Mouse (Mus musculus) kidney, embryonic 15.5 days (tissue): ENCODE data around the gene Plcb2. TPM values are rescaled to one million over a fixed set of nuclear protein-coding genes. Genes with fewer than 3 reads are reported as not detected.
A peak's percentile ranks its signal among the peaks of the same experiment; 100 is the strongest.

Source experiments
- ATAC-seq: fragments of 200-750 bp; cut with Nextera tagmentation; replicated peaks from 2 replicates; pipeline ENCODE4 v1.8.0; 2017; ENCODE audit warnings: moderate TSS enrichment; ENCODE audit not compliant: low FRiP score
- H3K27ac ChIP-seq: fragments of 300-500 bp; sonication (generic); 2 replicates; pipeline ENCODE4 v1.5.1; 2015; ENCODE audit warnings: mild to moderate bottlenecking, inconsistent platforms
- H3K27me3 ChIP-seq: fragments of 300-500 bp; sonication (generic); 2 replicates; pipeline ENCODE4 v1.6.1; 2015; ENCODE audit warnings: inconsistent platforms
- H3K36me3 ChIP-seq: fragments of 300-500 bp; sonication (generic); 2 replicates; pipeline ENCODE4 v1.6.1; 2015; ENCODE audit warnings: inconsistent platforms
- H3K4me1 ChIP-seq: fragments of 300-500 bp; sonication (generic); 2 replicates; pipeline ENCODE4 v1.6.1; 2015; ENCODE audit warnings: inconsistent platforms
- H3K4me2 ChIP-seq: fragments of 300-500 bp; sonication (generic); 2 replicates; pipeline ENCODE4 v1.6.1; 2015; ENCODE audit warnings: moderate library complexity, mild to moderate bottlenecking, inconsistent platforms
- H3K4me3 ChIP-seq: fragments of 300-500 bp; sonication (generic); replicated peaks from 2 replicates; pipeline ENCODE4 v1.5.1; 2015; ENCODE audit warnings: mild to moderate bottlenecking, inconsistent platforms
- H3K9ac ChIP-seq: fragments of 300-500 bp; sonication (generic); 2 replicates; pipeline ENCODE4 v1.6.1; 2015; ENCODE audit warnings: mild to moderate bottlenecking, inconsistent platforms
- H3K9me3 ChIP-seq: fragments of 300-500 bp; sonication (generic); replicated peaks from 2 replicates; pipeline ENCODE4 v1.6.1; 2016; ENCODE audit warnings: inconsistent platforms
- WGBS: fragments of 180-500 bp; shearing (Covaris S2); methylation state at CpG from one replicate; pipeline ENCODE4 v1.1.7; 2015; ENCODE audit warnings: mixed read lengths; 5-methylcytosine and 5-hydroxymethylcytosine counted together
- polyA plus RNA-seq: library from polyadenylated mRNA; unstranded; fragments of >200 nt; fragmentation: Nextera tagmentation; extraction: Ambion mirVana; gene quantifications from 2 replicates; pipeline ENCODE4 v1.2.1, GENCODE M21; 2015

The Plcb2 gene
- polyA plus RNA-seq, result 1.5 and 1.9 TPM in 2 replicates

DNA sequence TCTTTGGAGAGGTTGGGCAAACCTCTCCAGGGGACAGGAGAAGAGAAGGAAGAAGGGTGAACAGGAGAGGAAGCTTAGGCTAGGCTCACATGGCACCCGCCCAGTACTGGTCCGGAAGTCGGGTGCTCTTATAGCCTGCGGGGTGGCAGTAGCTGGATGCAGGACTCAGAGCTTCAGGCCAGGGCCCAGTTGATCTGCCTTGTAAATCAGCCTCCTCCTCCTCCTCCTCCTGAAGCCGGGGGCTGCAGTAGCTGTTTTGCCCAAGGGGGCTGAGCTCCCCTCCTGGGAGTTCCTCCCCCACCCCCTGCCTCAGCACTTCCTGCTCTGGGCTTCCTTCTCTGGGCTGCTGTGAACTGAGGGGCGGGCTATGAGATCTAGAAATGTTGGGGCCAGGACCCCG is at the start of gene Plcb2:
Plcb2 (minus strand) TSS at position 102 of the 400 bp plus-strand sequence.
- peaks cover 59% of the 10 kb centered on the region for H3K27me3 ChIP-seq
- peak; percentile 81 for ATAC-seq
- H3K36me3 ChIP-seq, result no peaks in the 10 kb centered on the region
- no peaks in the 10 kb centered on the region for H3K9me3 ChIP-seq
- no peak within 1 kb of the TSS for H3K9ac ChIP-seq
- peak within 1 kb of the TSS; percentile 41 for H3K4me2 ChIP-seq
- 0 out of 2 replicates have a peak within 1 kb of the TSS, but pooled peaks have one; percentile 5 for H3K4me3 ChIP-seq
- peak within 1 kb of the TSS; percentile 78 for H3K27ac ChIP-seq
- H3K4me1 ChIP-seq, result peaks cover 33% of the 10 kb centered on the region
- WGBS, result 4% methylated on average over 7 of the region's 7 CpGs

DNA sequence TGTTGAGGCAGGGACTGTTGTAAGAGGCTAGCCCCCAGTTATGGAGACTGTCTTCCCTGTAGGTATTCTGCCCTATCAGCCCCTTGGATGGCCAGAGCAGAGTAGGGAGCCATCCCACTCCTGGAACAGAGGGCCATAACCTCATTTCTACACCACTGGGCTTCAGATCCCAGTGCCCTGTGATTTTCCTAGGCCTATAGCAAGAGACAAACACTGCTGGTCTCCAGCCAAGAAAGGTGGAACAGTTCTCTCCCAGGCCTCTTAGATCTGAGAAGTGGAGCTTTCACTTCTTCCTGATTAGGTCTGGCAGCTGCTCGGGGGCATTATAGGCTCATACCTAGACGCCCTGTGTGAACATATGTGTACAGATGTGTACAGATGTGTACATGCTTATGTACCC is 48.1 kb upstream of the Plcb2 start:
- H3K9me3 ChIP-seq, result no peaks in the 10 kb centered on the region
- H3K36me3 ChIP-seq, result no peaks in the 10 kb centered on the region
- H3K9ac ChIP-seq, result no peak overlapping the region
- WGBS, result 64% methylated on average over 2 of the region's 2 CpGs
- no peak for ATAC-seq
- no peak overlapping the region for H3K27ac ChIP-seq
- H3K4me1 ChIP-seq, result peaks cover 11% of the 10 kb centered on the region
- H3K4me3 ChIP-seq, result no peak overlapping the region
- H3K27me3 ChIP-seq, result peaks cover 26% of the 10 kb centered on the region
- no peak overlapping the region for H3K4me2 ChIP-seq

DNA sequence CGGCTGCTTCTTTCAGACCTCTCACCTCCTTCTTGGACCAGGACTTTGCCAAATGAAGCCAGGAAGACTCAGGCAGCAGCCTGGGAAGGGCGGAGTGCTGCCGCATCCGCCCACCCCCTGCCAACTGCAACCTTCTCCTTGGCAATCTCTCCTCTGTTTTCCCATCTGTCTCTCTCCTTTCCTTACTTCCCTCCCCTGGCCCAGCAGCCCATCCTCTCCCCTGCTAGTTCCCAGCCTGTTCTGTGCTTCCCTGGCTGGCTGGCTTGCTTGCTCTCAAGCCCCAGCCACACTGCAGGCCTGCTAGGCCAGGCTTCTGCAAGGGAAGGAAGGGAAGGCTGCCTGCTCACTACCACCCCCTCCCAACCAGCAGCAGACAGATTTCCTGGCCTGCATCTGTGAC is 47.6 kb upstream of the Plcb2 start:
- H3K9me3 ChIP-seq, result no peaks in the 10 kb centered on the region
- 47% methylated on average over 3 of the region's 4 CpGs for WGBS
- H3K4me2 ChIP-seq, result no peak overlapping the region
- no peaks in the 10 kb centered on the region for H3K36me3 ChIP-seq
- H3K27ac ChIP-seq, result no peak overlapping the region
- H3K4me3 ChIP-seq, result no peak overlapping the region
- peaks cover 23% of the 10 kb centered on the region for H3K27me3 ChIP-seq
- no peak overlapping the region for H3K9ac ChIP-seq
- H3K4me1 ChIP-seq, result peaks cover 11% of the 10 kb centered on the region
- ATAC-seq, result no peak

DNA sequence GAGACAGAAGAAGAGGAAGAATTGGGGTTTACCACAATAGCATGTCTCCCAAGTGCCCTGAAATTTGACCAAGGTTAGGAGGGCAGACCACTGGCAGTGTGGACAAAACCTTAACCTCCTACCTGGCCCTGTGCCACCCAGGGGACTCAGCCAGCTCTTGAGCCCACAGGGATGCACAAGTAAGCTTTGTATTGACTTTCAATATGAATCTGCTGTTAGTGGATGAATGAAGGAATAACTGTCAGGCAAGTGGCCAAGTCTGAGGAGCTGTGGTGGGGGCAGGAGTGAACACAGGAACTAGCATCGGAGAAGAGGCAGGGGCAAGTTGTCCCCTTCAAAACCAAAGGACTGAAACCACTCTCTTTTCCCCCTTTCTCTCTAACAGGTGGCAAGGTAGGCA is 47.2 kb upstream of the Plcb2 start:
- peaks cover 21% of the 10 kb centered on the region for H3K27me3 ChIP-seq

DNA sequence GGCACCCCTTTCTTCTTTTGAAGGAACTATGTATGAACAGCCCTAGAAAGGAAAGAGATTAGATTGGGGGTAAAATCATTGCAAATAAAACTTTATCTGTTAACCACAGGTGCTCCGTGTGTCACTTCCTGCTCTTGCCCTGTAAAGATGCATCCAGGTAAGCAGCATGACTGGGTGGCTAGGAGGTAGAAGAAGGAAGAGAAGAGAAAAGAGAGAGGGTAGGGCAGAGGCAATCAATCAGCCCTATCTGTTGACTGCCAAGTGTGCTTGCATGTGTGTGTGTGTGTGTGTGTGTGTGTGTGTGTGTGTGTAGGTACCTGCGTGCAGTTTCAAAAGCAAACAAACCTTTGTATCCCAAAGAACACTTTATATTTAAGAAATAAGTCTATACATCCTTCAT is 46.3 kb upstream of the Plcb2 start:
- Histone ChIP-seq H3K27me3 (peaks cover 14% of the 10 kb centered on the region; the same call in 1 of the 2 replicates), H3K9ac (no peak overlapping the region), H3K27ac (no peak overlapping the region), H3K9me3 (no peaks in the 10 kb centered on the region), H3K36me3 (no peaks in the 10 kb centered on the region), H3K4me3 (no peak overlapping the region), H3K4me1 (peaks cover 7% of the 10 kb centered on the region), H3K4me2 (no peak overlapping the region)
- WGBS, result 92% methylated on average over 2 of the region's 2 CpGs
- ATAC-seq, result no peak

More for the DNA sequence above, 47.2 kb upstream of the Plcb2 start:
- whole genome bisulfite sequencing, result 61% methylated on average over 1 of the region's 1 CpGs
- Histone ChIP-seq H3K4me2 (no peak overlapping the region), H3K4me1 (peaks cover 11% of the 10 kb centered on the region), H3K4me3 (no peak overlapping the region), H3K9ac (no peak overlapping the region), H3K36me3 (no peaks in the 10 kb centered on the region), H3K27ac (no peak overlapping the region), H3K9me3 (no peaks in the 10 kb centered on the region)
- no peak for ATAC-seq

DNA sequence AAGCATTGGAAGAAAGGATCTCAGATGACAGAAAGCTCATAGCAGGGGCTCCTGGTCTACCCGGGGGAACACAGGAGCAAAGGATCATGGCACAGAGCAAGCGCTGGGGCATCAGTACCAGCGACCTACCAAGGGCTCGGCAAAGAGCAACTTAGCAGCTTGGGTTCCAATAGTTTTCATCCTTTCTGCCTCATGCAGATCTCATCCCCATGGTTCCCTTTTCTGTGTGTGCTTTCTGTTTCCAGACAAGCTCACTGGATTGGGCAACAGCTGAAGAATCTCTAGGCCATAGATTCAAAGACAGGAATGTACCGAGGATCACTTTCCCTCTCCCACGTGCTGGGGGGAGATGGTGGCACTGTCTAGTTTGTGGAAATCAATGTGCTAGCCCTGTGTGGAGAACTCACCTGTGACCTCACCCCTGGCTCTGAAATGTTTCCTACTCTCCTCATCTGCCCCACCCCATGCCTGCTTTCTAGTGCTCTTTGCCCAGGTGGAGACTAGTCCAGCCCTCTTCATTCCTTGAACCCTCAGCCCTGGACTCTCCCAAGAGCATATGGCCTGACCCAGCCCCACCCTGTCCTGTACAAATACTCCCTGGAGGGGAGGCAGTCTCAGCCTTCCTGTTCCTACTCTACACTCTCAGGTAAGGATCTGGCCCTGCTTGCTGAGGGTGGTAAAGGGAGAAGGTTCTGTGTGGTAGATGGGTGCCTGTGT is 44.1 kb upstream of the Plcb2 start, which contains the start of gene Phgr1:
Phgr1 (plus strand) TSS at position 612 of the 717 bp plus-strand sequence.
- Histone ChIP-seq H3K4me1 (no peaks in the 10 kb centered on the region), H3K27ac (no peak within 1 kb of the TSS), H3K36me3 (no peaks in the 10 kb centered on the region), H3K9me3 (no peaks in the 10 kb centered on the region), H3K9ac (no peak within 1 kb of the TSS), H3K4me2 (no peak within 1 kb of the TSS), H3K27me3 (0 out of 2 replicates have a peak, but pooled peaks cover 9% of the 10 kb centered on the region), H3K4me3 (no peak within 1 kb of the TSS)
- WGBS, result 69% methylated on average over 6 of the region's 6 CpGs
- ATAC-seq, result no peak

DNA sequence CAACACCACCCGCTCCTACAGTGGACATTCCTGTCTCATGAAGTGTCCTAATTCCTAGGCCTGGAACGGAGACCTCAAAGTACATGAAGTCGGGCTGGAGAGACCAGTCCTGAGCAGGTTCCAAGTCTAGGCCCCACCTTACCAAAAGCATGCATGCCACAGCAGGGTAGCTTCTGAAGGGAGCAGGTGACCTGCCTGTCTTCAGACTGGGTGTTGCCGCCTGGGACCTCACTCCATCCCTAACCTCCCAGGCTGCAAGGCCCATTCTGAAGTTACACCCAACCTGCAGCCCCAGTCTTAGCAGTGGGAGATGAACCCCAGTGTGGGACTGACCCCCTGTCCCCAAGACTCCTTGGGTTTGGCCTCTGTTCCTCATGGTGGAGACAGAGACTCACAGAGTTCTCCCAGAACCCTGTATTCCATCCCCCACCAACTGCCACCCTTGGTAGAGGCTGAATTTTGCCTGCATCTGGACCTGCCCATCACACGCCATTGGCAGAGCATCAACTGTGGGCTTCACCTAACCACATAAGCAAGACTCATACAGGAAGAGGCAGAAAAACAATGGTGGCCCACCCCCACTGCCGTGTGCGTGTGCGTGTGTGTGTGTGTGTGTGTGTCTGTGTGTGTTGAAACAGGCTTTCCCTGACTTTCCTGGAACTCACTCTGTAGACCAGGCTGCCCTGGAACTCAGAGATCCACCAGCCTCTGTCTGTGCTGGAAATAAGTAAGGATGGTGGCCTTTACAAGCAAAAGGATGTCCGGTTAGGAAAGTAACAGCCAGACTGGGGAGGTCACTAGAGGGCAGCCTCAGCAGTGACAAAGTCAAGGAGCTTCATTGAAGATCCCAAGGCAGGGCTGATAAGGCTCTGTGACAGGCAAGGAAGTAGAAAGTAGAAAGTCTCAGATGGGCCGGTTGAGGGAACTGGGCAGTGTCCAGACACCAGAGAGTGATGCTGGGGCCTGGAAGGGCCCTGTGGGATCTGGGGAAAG is 38.1 kb upstream of the Plcb2 start:
- ATAC-seq, result no peak
- Histone ChIP-seq H3K9ac (no peak overlapping the region), H3K4me3 (no peak overlapping the region), H3K9me3 (no peaks in the 10 kb centered on the region), H3K36me3 (no peaks in the 10 kb centered on the region), H3K27ac (no peak overlapping the region), H3K4me2 (no peak overlapping the region), H3K4me1 (peaks cover 32% of the 10 kb centered on the region), H3K27me3 (peaks cover 7% of the 10 kb centered on the region; the same call in 1 of the 2 replicates)
- WGBS, result 76% methylated on average over 10 of the region's 10 CpGs

DNA sequence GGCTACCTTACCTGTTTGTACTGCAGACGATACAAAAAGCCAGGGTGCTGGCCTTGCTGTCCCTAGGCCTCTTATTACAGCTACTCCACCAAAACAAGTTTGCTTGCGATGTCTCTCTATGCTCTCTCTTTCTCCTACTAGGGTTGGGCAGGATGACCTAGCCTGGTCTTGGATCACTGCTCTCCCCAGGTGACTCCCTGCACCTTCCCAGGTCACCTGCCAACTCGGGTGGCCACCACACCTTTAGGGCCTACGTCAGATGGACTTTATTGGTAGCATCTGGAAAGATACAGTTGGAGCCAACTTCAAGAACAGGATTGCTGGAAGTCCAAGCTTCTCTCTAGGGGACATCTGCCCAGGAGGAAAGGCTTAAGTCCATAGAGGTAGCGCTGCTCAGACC is 36.6 kb upstream of the Plcb2 start:
- WGBS, result 84% methylated on average over 5 of the region's 5 CpGs

DNA sequence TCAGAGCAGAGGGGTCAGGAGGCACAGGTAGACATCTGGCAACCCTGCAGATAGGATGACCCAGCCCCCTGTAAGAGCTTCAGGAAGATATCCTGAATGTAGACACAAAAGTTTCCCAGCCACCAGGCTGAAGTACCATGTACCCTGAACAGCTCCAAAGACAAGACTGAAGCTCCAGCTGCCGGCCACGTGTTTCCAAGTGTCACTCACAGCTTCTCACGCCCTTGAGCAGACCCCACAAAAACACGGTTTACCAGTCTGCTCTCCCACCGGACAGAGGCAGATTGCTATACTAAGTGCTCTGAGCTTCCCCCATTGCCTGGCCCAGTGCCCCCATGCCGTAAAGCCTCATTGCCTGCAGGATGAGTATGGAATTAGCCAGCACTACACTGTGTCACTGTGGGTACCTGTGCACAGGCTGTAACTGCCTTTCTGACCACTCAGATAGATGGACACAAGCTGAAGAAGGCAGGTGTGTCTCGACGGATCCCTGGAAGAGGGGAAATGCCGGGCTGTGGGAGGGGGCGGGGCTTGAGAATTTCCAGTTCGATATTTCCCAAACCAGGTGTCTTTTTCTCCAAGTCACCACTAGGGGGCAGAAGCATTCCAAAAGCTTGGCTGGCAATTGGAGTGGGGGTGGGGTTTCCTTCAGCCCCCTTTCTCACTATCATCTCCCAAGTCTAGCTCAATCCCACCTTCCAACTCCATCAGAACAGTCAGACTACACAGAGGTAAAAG is 36.0 kb upstream of the Plcb2 start:
- no peak for ATAC-seq
- Histone ChIP-seq H3K27ac (no peak overlapping the region), H3K9me3 (no peaks in the 10 kb centered on the region), H3K4me3 (no peak overlapping the region), H3K9ac (no peak overlapping the region), H3K4me1 (peaks cover 38% of the 10 kb centered on the region), H3K36me3 (no peaks in the 10 kb centered on the region), H3K27me3 (peaks cover 25% of the 10 kb centered on the region), H3K4me2 (peak overlapping the region; percentile 27; the same call in 1 of the 2 replicates)
- 20% methylated on average over 11 of the region's 11 CpGs for WGBS

More for the DNA sequence above, 36.6 kb upstream of the Plcb2 start:
- H3K27me3 ChIP-seq, result peaks cover 21% of the 10 kb centered on the region
- H3K4me3 ChIP-seq, result no peak overlapping the region
- H3K9me3 ChIP-seq, result no peaks in the 10 kb centered on the region
- H3K4me1 ChIP-seq, result peaks cover 38% of the 10 kb centered on the region
- ATAC-seq, result no peak
- no peaks in the 10 kb centered on the region for H3K36me3 ChIP-seq
- no peak overlapping the region for H3K4me2 ChIP-seq
- H3K27ac ChIP-seq, result no peak overlapping the region
- H3K9ac ChIP-seq, result no peak overlapping the region

DNA sequence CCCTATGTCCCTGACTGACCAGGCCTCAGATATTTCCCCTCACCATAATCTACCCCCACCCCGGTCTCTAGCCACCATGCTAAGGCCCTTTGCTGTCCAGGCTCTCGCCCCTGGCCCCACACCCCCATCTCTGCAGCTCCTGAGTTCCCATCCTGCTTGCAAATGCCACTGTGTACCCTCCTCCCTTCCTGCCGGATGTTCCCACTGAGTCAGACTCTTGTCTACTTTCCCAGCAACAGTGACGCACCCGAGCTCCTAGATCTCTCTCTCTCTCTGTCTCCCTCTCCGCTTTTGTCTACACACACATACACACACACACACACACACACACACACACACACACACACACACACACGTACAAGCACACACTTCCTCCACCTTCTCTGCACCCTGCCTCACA is 35.2 kb upstream of the Plcb2 start:
- no peak for ATAC-seq
- Histone ChIP-seq H3K9me3 (no peaks in the 10 kb centered on the region), H3K36me3 (no peaks in the 10 kb centered on the region), H3K4me3 (no peak overlapping the region), H3K27ac (peak overlapping the region; percentile 90; the same call in 1 of the 2 replicates), H3K4me2 (no peak overlapping the region), H3K9ac (no peak overlapping the region), H3K4me1 (peaks cover 38% of the 10 kb centered on the region), H3K27me3 (peaks cover 30% of the 10 kb centered on the region)
- 68% methylated on average over 7 of the region's 7 CpGs for WGBS

DNA sequence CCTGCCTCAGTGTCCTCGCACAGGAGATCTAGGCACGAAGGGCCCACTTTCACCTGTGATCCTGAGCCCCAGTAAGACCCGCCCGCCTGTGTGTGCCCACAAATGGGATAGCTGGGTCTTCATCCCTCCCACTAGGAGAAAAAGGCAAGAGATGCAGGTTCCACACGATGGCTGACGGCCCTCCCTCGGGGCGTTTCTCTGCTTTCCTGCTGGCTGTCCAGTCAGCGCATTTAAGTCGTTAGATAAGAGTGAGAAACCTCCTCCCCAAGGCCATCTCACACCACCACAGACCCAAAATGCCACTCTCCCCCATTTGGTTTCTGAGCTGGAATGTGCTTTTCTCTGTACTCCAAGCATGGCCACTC is 34.5 kb upstream of the Plcb2 start:
- Histone ChIP-seq H3K27ac (peak overlapping the region; percentile 90), H3K4me1 (peaks cover 38% of the 10 kb centered on the region), H3K4me2 (peak overlapping the region; percentile 59), H3K36me3 (no peaks in the 10 kb centered on the region), H3K9me3 (no peaks in the 10 kb centered on the region), H3K4me3 (peak overlapping the region; percentile 29), H3K27me3 (peaks cover 37% of the 10 kb centered on the region), H3K9ac (no peak overlapping the region; the same call in 1 of the 2 replicates)
- no peak; the same call in 1 of the 2 replicates for ATAC-seq
- WGBS, result 7% methylated on average over 10 of the region's 10 CpGs
